Mouse (Mus musculus): ENCODE results near the gene Pfdn5.

DNA sequence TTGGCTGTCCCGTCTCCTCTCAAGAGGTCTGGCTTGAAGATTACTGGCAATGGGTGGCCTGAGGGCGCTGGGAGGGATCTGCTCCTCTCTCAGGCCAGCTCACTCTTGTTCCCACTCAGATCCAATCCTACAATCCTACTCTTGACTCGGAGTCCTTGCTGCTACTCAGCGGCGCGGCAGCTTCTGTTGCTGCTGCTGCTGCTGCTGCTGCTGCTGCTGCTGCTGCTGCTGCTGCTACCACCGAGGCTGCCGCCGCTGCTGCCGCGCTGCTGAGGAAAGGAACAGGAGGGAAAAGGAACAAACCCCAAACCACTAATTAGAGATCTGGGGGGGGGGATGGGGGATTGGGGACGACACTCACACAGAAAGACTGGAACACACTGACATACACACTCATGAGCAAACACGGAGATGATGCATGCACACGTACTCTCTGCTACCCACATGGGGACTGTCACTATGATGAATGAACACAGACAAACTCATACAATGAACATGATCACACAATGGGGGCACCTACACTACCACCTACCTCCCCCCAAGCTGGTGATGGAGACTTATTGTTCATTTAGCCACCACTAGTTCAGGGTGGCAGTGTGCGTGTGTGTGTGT, 40.9 kb downstream of the Pfdn5 start, which contains the start of gene Sp7:
- TF ChIP-seq CTCF (IDR thresholded peaks at IDR 0.05; ENCODE audit: extremely low read depth, insufficient read depth, insufficient read length, insufficient replicate concordance) = no peak
- no peak for TF ChIP-seq POLR2A (IDR thresholded peaks at IDR 0.05; ENCODE audit: low read depth, low read length)
